Mouse (Mus musculus) gastrocnemius, adult 2 months (tissue): ENCODE data around the gene Hoxc4. TPM values are rescaled to one million over a fixed set of nuclear protein-coding genes. Genes with fewer than 3 reads are reported as not detected.

Experiments
- DNase-seq: peaks from one replicate; pipeline ENCODE4 v3.0.0; 2022
- H3K27ac ChIP-seq: fragments of 200-600 bp; 2 replicates; pipeline ENCODE4 v1.8.1; 2022; ENCODE audit warnings: mild to moderate bottlenecking
- H3K4me3 ChIP-seq: fragments of 200-600 bp; 2 replicates; pipeline ENCODE4 v1.8.1; 2022; ENCODE audit warnings: mild to moderate bottlenecking, moderate library complexity
- CTCF ChIP-seq: fragments of 200-600 bp; IDR thresholded peaks from 2 replicates; pipeline ENCODE4 v1.8.1; 2022; ENCODE audit warnings: antibody characterized with exemption, mild to moderate bottlenecking, moderate library complexity
- intact Hi-C: fragments of 180-260 bp; cut with DNase I; formaldehyde crosslinking; loops from one replicate; pipeline ENCODE4 v1.15.1; 2025
- total RNA-seq, 2 experiments: library from RNA; stranded (reverse); gene quantifications; 2 replicates each; pipeline ENCODE4 v1.2.3; 2021

Gene Hoxc4
- total RNA-seq, 2 experiments from 2014 or later = 4.3 to 4.6 TPM

DNA sequence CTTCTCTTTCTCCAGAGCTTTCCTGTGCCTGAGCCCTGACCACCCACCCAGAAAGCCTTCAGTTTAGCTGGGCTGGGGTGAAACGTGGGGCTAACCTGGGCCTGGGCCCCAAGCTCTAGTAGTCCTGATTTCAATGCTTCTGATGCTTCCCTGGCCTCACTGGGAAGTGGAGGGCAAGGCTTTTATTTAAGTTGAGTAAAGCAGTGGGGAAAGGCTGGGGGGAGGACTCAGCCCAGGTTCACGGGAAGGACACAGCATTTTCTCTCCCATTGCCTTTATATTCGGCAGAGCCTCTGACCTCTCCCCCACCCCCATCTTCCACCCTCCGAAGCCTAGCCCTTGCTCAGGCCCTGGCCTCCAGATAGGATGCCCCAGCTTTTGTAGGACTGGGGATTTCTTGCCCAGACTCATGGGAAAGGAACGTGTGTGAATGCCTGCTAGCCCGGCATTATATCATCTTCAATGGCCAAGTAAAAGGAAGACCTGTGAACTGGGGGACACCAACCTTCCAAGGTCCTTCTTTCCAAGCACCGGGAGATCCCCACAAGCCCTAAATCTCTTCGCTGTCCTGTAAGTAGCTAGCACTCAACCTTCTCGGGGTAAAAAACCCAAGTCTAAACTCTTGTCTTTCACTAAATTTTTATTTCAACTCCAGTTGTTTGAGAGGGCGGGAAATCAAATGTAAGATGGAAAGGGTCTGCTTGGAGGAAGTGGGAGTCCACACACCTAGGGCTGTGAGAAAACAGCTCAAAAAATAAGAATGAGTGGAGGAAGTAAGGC, 20.2 kb downstream of the Hoxc4 start:
- DNase-seq = no peak
- intact Hi-C loops = no loop called here

DNA sequence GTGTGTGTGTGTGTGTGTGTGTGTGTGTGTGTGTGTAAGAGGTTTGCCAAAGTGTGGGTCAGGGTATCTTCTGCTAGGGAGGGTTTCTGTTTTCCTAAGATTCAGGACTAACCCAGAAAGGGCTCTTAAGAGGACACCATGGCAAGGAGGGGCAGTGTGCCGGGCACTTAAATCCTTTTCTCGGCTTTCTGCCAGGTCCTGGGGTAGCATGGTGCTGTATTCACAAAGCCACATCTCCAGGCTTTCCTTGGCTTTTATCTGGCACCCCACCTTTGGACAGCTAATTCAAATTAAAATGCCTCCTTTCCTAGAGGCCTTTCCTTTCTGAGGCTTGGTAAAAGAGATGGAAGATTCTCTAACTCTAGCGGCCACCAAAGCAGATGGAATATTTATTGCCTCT, 20.9 kb downstream of the Hoxc4 start:
- H3K27ac ChIP-seq = no peak overlapping the region
- H3K4me3 ChIP-seq = no peak overlapping the region
- intact Hi-C loops = no loop called here
- DNase-seq = no peak
- no peak for TF ChIP-seq CTCF

More for the DNA sequence above, 20.2 kb downstream of the Hoxc4 start:
- no peak overlapping the region for H3K27ac ChIP-seq
- no peak for TF ChIP-seq CTCF
- H3K4me3 ChIP-seq = no peak overlapping the region

DNA sequence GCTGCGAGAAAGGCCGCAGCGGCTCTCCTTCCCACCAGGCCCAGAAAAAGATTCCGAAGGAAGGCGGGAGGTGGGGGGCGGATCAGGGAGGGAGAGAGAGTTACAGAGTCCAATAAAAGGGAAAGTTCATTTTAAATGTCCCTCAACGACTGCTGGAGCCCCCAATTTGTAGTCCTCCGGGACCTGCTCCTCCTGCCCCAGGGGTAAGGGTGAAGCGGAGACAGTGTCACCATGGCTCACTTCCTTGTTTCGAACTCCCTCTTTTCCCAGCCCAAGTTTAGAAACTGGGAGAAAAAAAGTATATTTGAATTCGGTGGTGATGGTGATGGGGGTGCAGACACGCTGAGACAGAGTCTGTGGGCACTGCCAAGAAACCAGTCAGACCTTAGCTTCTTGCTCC, 21.9 kb downstream of the Hoxc4 start:
- no peak for TF ChIP-seq CTCF
- Histone ChIP-seq H3K4me3 (no peak overlapping the region), H3K27ac (peak overlapping the region; percentile 31; the same call in 1 of the 2 replicates)
- intact Hi-C loops = no loop called here
- DNase-seq = no peak

DNA sequence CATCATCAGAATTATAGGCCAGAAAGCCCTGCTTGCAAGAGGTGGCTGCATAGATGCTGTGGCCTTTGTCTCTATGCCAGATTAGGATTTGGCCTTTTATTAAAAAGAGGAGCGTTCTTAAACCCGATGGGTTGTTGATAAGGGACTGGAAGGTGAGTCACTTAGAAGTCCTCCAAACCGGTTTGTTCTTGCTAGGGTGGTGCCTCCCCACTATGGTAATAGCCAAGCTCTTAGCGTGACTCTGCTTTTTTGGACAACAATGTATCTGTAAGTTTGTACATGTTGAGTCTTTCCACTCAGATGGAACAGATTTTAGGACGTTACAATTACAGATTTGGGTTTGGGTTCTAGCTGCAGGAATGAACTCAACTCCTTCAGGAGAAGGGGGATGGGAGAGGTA, 22.9 kb downstream of the Hoxc4 start:
- Histone ChIP-seq H3K27ac (no peak overlapping the region), H3K4me3 (no peak overlapping the region)
- DNase-seq = no peak
- intact Hi-C loops = no loop called here
- no peak for TF ChIP-seq CTCF

DNA sequence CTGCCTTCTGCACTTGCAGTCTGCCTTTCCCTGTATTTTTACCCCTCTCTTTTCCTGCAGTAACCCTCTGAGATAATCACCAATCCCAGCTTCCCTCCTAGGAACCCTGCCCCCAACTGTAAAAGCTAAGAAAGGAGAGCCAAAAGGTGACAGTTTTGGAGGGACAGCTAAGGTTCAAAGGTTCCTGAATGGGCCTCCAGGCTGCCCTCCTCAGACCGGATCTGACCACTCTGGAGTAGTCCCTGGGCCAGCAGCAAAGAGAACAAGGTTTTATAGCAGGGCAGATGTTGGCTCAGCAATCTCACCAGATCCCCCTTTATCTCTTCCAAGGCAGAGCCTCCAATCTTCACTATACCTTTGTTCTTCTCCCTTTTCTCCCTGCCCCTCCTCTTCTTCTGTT, 23.5 kb downstream of the Hoxc4 start:
- no peak for DNase-seq
- intact Hi-C loops = no loop called here
- no peak overlapping the region for H3K27ac ChIP-seq
- no peak for TF ChIP-seq CTCF
- no peak overlapping the region for H3K4me3 ChIP-seq

DNA sequence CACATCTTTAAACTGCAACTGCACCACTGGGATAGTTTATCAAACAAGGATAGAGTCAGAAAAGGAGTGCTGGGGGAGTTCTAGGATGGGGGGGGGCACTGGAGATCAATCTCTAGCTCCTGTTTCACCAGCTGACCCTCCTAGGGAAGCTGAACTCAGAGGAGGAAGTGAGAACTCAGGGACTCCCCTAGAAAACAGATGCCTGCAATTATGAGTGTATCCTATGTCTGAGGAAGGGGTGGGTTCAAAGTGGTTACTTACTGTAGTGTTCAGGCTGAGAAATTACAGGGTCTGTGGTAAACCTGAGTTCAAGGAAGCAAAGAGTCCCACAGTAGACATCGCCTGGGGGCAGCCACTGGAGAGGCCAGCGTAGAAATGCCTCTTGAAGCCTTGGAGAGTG, 32.9 kb downstream of the Hoxc4 start:
- no peak overlapping the region for H3K4me3 ChIP-seq
- intact Hi-C loops = no loop called here

DNA sequence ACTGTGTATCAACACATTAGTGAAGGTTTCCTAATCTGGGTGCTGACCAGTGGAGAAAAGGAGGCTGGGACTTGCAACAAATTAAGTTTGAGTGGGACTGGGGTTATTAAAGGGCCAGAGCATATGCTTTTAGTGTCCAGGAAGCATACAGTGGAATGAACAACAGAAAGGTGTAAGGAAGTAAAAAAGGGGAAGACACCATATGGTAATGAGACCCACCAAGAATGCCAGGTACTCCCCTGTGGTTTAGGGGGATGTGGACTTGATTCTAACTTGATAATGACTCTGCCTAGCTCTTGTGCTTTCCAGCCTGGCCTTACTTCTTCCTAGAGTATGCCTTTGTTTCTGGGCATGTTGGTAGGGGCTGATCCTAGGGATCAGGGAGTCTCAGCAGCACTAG, 34.5 kb downstream of the Hoxc4 start:
- TF ChIP-seq CTCF = no peak
- no peak overlapping the region for H3K27ac ChIP-seq
- no peak for DNase-seq
- H3K4me3 ChIP-seq = no peak overlapping the region
- intact Hi-C loops = no loop called here

More for the DNA sequence above, 32.9 kb downstream of the Hoxc4 start:
- TF ChIP-seq CTCF = no peak
- no peak for DNase-seq
- H3K27ac ChIP-seq = no peak overlapping the region

DNA sequence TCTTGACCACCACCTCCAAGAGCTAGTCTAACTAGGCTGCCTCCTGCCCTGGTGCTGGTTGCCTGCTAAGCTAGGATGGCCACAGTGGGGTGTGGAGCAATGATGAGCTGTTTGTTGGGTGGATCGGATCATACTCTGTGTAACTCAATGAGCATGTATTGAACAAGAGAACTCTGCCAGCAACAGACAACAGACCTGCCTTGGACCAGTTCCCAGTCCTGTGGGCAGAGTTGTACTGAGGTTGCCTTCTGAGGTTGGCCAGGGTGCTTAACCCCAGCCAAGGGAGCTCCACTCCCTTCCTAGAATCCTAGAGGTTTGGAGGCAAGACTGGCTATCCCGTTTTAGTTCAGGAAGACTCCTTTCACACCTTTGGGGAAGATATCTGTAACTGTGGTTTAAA, 37.7 kb downstream of the Hoxc4 start:
- Histone ChIP-seq H3K27ac (no peak overlapping the region), H3K4me3 (no peak overlapping the region)
- intact Hi-C loops = no loop called here
- no peak for DNase-seq
- TF ChIP-seq CTCF = no peak

DNA sequence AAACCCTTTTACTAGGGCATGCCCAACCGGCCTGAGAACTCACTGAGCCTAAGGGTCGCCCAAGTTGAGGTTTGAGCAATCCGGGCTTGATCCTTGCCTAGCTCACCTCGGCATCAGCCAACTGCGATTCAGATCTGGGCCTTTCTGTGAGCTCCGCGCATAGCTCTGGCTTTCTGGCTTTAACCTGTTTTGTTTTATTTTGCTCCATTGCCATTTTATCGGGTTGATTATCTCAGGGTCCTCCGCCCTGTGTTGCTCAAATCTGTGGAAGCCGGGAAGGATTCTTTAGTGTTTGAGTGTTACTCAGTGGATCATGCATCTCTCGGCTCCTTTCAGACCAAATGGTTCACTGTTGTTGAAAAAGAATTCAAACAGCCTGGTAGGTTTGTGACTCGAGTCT, 40.0 kb downstream of the Hoxc4 start:
- H3K4me3 ChIP-seq = peak overlapping the region; percentile 53; the same call in 1 of the 2 replicates
- intact Hi-C loops = no loop called here
- peak overlapping the region; percentile 68; the same call in 1 of the 2 replicates for H3K27ac ChIP-seq
- DNase-seq = no peak
- no peak for TF ChIP-seq CTCF

DNA sequence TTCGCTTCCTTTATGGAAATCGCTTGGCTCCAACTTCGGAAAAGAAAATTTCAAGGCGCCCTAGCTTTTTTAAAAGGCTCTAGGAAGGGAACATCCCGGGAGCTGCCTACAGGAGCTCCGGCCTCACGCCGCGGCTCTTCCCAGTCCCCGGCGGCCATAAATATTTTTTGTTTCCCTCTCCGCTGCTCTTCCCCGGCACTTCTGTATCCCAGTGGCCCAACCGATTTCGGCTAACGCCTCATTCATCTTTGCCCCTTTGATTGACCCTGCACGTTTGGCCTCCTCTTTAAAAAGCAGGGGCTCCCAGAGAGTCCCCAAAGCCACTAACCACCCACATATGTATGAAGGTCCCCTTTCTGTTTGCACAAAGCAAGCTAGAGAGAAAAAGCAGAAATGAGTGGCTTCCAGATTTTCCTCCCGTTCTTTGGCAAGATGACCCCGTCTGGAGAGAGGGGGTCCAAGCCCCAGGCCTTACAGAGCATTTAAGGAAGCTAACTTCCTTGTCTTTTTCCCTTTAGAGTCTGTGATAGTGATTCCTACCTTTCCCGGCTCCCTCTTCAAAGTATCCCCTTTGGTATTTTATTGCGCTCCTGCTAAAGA, 40.8 kb downstream of the Hoxc4 start:
- no peak for DNase-seq
- Histone ChIP-seq H3K4me3 (peak overlapping the region; percentile 53), H3K27ac (peak overlapping the region; percentile 68)
- TF ChIP-seq CTCF = no peak
- intact Hi-C loops = no loop called here

DNA sequence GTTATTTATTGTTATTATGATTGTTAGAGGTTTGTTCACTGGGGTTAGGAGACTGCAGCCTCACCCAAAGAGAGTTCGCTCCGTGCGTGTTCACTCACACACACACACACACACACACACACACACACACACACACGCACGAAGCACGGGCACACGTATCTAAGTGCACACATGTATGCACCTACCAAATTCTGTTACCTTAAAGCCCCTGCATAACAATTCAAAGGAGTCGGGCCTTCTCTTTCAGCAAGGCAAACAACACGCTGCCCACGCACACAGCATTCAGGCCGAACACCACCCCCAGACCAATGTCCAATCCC, 41.2 kb downstream of the Hoxc4 start:
- H3K27ac ChIP-seq = peak overlapping the region; percentile 76
- TF ChIP-seq CTCF = no peak
- no peak for DNase-seq
- intact Hi-C loops = no loop called here
- H3K4me3 ChIP-seq = peak overlapping the region; percentile 65; the same call in 1 of the 2 replicates

DNA sequence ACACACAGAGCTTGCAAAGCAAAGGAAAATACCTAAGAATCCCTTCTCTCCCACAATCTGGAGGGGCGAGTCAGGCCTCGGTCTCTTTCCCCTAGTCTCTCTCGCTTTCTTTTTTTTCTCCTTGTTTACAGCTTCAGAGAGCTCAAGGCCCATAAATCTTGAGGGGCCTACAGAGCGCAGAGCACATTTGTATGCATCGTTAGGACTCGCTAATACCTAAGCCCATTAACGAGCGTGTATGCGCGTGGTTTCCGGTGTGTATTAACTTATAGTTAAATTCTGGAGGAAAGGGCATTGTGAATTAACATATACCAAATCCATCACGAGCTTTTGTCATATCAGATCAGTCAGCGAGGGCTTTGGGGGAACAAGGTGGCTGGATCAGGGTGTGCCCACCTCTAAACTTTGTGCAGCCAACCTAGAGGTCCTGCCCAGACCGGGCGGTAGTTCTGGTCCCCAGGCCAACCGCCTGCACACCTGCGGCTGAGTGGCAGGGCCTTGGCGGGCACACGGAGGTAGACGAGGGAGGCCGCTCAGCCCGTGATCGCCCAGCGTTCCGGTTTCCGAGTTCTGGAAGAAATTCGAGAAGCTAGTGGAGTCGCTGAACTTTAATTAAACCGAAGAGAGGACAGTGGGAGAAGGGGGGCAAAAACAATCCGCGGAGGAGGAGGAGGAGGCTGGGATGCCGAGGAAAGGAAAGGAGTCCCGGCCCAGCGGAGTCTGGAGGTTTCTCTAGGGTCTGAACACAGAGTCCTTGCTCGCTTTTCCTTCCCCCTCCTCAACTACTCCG, 41.8 kb downstream of the Hoxc4 start:
- peak; percentile 78 for DNase-seq
- no peak for TF ChIP-seq CTCF

DNA sequence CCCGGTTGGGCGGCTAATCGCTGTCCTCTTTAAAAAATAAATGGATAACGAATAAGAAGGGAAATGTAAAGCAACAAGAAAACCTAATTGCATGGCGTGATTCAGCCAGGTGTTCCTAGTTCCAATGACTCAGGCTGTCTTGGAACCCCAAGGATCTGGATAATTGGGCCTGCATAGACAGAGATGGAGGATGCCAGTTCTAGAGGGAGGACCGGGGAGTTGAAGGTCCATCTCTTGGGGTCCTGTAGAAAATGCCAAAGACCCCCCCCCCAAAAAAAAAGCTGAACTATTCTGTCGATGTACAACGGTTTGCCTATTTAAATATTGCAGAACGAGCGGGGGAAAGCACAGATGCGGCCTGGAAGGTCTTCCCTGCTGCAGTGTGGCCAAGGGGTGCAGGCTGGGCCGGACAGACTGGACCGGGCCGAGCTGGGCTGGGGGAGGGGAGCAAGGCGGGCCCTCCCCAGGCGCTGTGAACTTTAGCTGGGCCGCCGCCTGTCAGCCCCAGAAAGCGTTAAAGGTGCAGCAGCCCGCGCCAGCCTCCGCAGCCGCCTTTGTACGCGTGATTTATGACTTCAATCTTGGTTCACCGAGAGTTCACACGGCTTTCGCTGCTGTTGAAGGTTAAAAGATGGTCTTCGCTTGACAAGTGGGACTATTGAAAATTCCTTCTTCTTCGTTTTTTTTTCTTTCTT, 42.5 kb downstream of the Hoxc4 start:
- peak; percentile 72 for DNase-seq
- Histone ChIP-seq H3K4me3 (peak overlapping the region; percentile 65), H3K27ac (peak overlapping the region; percentile 76)
- intact Hi-C loops = no loop called here
- no peak for TF ChIP-seq CTCF

More for the DNA sequence above, 41.8 kb downstream of the Hoxc4 start:
- H3K4me3 ChIP-seq = peak overlapping the region; percentile 65
- H3K27ac ChIP-seq = peak overlapping the region; percentile 76
- intact Hi-C loops = no loop called here
